Mouse (Mus musculus): ENCODE data around the gene Gm10188. TPM values are rescaled to one million over a fixed set of nuclear protein-coding genes. Genes with fewer than 3 reads are reported as not detected.

Gm10188 gene
- total and polyA plus RNA-seq, 2 experiments from 2014 or later: 0.22 TPM; not detected in 1

DNA sequence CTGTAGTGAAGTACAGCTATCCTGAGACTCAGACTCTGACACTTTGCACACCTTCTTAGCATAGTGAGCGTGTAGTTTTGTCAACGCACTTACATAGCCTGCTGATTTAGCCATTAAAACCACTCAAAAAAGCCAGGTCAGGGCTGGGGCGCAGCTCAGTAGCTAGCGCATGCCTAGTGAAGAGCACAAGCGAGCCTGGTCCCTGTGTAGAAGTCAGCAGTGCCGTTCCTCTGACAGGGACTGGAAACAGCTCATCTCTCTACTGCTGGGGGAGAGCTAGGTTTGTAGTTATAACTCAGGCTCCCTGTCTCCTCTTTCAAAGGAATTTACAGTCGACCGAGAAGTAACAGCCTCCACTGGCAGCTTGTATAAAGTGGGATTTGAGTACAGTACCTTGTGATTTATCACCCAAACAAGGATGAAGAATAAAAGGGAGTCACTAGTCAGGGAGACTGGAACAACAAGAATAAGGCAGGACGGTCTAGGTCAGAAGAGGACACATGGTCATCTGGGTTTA is 5.2 kb upstream of the Gm10188 start:
- H3K4me1 ChIP-seq (ENCODE audit: insufficient read depth, low read length): no peaks in the 10 kb centered on the region
- TF ChIP-seq CTCF (IDR thresholded peaks at IDR 0.05): no peak
- H3K36me3 ChIP-seq (ENCODE audit: insufficient read depth, low read length): no peaks in the 10 kb centered on the region
- WGBS: 64% methylated on average over 9 of the region's 9 CpGs
- H3K4me3 ChIP-seq (ENCODE audit: low read depth, low read length): no peak overlapping the region
- H3K27me3 ChIP-seq (ENCODE audit: insufficient read depth, low read length): no peaks in the 10 kb centered on the region
- H3K27ac ChIP-seq (ENCODE audit: low read depth, low read length): no peak overlapping the region
- no peak for DNase-seq (ENCODE audit: low spot score)
- no peaks in the 10 kb centered on the region for H3K9me3 ChIP-seq (ENCODE audit: low read length)
- H3K4me2 ChIP-seq (ENCODE audit: low read depth, low read length, poor library complexity, severe bottlenecking): no peak overlapping the region
- H3K9ac ChIP-seq (replicated peaks; ENCODE audit: low read length, poor library complexity, severe bottlenecking): no peak overlapping the region
- ATAC-seq (ENCODE audit: low FRiP score): no peak

DNA sequence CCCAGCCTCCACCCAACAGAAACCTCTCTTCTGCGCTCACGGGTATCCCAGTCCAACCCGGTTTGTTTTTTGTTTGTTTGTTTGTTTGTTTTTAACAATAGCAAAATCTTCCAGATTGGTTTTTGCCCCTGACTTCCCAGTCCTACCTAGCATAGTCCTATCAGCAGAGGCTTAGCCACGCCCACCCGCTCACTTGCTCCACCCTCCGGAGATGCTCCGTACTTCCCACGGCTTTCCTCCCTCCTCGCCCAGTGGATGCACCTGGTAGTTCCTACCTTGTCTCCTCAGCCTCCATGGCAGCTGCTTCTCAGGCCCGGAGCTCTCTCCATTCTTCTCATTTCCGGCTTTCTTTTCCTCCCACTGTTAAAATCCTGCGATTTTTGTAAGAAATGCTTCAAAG is 4.0 kb upstream of the Gm10188 start:
- Histone ChIP-seq H3K27me3 (ENCODE audit: insufficient read depth, low read length) (no peaks in the 10 kb centered on the region), H3K4me3 (ENCODE audit: low read depth, low read length) (no peak overlapping the region), H3K9me3 (ENCODE audit: low read length) (no peaks in the 10 kb centered on the region), H3K36me3 (ENCODE audit: insufficient read depth, low read length) (no peaks in the 10 kb centered on the region; the same call in 1 of the 2 replicates), H3K9ac (replicated peaks; ENCODE audit: low read length, poor library complexity, severe bottlenecking) (no peak overlapping the region), H3K27ac (ENCODE audit: low read depth, low read length) (no peak overlapping the region), H3K4me1 (ENCODE audit: insufficient read depth, low read length) (no peaks in the 10 kb centered on the region), H3K4me2 (ENCODE audit: low read depth, low read length, poor library complexity, severe bottlenecking) (no peak overlapping the region)
- DNase-seq (ENCODE audit: low spot score) (peak; percentile 48), ATAC-seq (ENCODE audit: low FRiP score) (no peak)
- TF ChIP-seq CTCF (IDR thresholded peaks at IDR 0.05): peak; percentile 62
- WGBS: 29% methylated on average over 12 of the region's 12 CpGs

GRCm38 (mm10) chr1:132231470-132232274 is 2.1 kb upstream of the Gm10188 start:
- Histone ChIP-seq H3K36me3 (ENCODE audit: insufficient read depth, low read length) (no peaks in the 10 kb centered on the region; the same call in 1 of the 2 replicates), H3K4me1 (ENCODE audit: insufficient read depth, low read length) (no peaks in the 10 kb centered on the region), H3K4me2 (ENCODE audit: low read depth, low read length, poor library complexity, severe bottlenecking) (no peak overlapping the region), H3K9me3 (ENCODE audit: low read length) (no peaks in the 10 kb centered on the region), H3K27me3 (ENCODE audit: insufficient read depth, low read length) (no peaks in the 10 kb centered on the region), H3K27ac (ENCODE audit: low read depth, low read length) (no peak overlapping the region), H3K9ac (replicated peaks; ENCODE audit: low read length, poor library complexity, severe bottlenecking) (no peak overlapping the region), H3K4me3 (ENCODE audit: low read depth, low read length) (no peak overlapping the region)
- no peak for TF ChIP-seq CTCF (IDR thresholded peaks at IDR 0.05)
- WGBS: 28% methylated on average over 7 of the region's 7 CpGs
- no peak for DNase-seq (ENCODE audit: low spot score)
- ATAC-seq (ENCODE audit: low FRiP score): no peak

- no peaks in the 10 kb centered on the region for H3K9me3 ChIP-seq (ENCODE audit: low read length)
- no peak overlapping the region for H3K4me2 ChIP-seq (ENCODE audit: low read depth, low read length, poor library complexity, severe bottlenecking)
- no peaks in the 10 kb centered on the region; the same call in 1 of the 2 replicates for H3K36me3 ChIP-seq (ENCODE audit: insufficient read depth, low read length)
- ATAC-seq (ENCODE audit: low FRiP score) (no peak), DNase-seq (ENCODE audit: low spot score) (no peak)
- peaks cover 14% of the 10 kb centered on the region for H3K4me1 ChIP-seq (ENCODE audit: insufficient read depth, low read length)
- TF ChIP-seq CTCF (IDR thresholded peaks at IDR 0.05): no peak
- 78% methylated on average over 12 of the region's 13 CpGs for WGBS
- no peak overlapping the region for H3K9ac ChIP-seq (replicated peaks; ENCODE audit: low read length, poor library complexity, severe bottlenecking)
- H3K27me3 ChIP-seq (ENCODE audit: insufficient read depth, low read length): no peaks in the 10 kb centered on the region
- no peak overlapping the region for H3K4me3 ChIP-seq (ENCODE audit: low read depth, low read length)
- no peak overlapping the region for H3K27ac ChIP-seq (ENCODE audit: low read depth, low read length)
Measured at GRCm38 (mm10) chr1:132226297-132227080, 3.1 kb downstream of the Gm10188 start.

DNA sequence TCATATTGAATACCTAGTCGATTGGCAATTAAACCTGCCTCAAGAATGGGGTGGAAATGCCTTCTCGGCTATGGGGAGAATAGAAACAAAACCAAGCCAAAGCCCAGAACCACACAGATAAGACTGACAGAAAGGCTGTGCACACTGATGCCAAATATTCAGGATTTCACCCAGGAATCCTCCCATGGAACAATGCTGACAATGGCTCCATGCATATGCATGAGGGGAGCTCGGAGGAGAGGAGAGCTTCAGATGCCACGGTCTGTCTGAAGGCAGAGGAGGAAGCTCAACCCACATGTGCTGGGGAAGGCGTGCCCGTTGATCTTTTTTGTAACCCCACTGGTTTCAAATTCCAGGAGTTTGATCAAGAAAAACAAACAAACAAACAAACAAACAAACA is 7.4 kb downstream of the Gm10188 start:
- no peak overlapping the region for H3K4me3 ChIP-seq (ENCODE audit: low read depth, low read length)
- WGBS: 8% methylated on average over 6 of the region's 6 CpGs
- H3K4me1 ChIP-seq (ENCODE audit: insufficient read depth, low read length): peaks cover 15% of the 10 kb centered on the region
- TF ChIP-seq CTCF (IDR thresholded peaks at IDR 0.05): no peak
- DNase-seq (ENCODE audit: low spot score): no peak
- H3K4me2 ChIP-seq (ENCODE audit: low read depth, low read length, poor library complexity, severe bottlenecking): no peak overlapping the region
- no peak overlapping the region for H3K9ac ChIP-seq (replicated peaks; ENCODE audit: low read length, poor library complexity, severe bottlenecking)
- peak overlapping the region; percentile 69 for H3K27ac ChIP-seq (ENCODE audit: low read depth, low read length)
- no peaks in the 10 kb centered on the region for H3K9me3 ChIP-seq (ENCODE audit: low read length)
- peak; percentile 41; the same call in 1 of the 2 replicates for ATAC-seq (ENCODE audit: low FRiP score)
- no peaks in the 10 kb centered on the region for H3K27me3 ChIP-seq (ENCODE audit: insufficient read depth, low read length)
- no peaks in the 10 kb centered on the region for H3K36me3 ChIP-seq (ENCODE audit: insufficient read depth, low read length)
